Mouse (Mus musculus): Measurements from ENCODE around the gene Cd180.

The Cd180 gene

GRCm38 (mm10) chr13:102783531-102784310 is 90.4 kb downstream of the Cd180 start:
- DNase-seq = no peak

GRCm38 (mm10) chr13:102786666-102787230 is 93.4 kb downstream of the Cd180 start:
- no peak for DNase-seq
